Mouse (Mus musculus) B cell, adult 2 months (primary cell): ENCODE measurements at regions not wholly inside any gene's neighbourhood (a gene's known extent, or its start where the extent isn't known, plus 50 kb on each side); places are given as distances from the start of the nearest gene placed in this dataset.

Experiments
- DNase-seq, 2 experiments: peaks; one replicate each; pipeline ENCODE4 v3.0.0; 2022

GRCm38 (mm10) chr5:101596996-101597395 lies 67.8 kb downstream of the Nkx6-1 start:
- no peak for DNase-seq

- no peak for DNase-seq
Measured at GRCm38 (mm10) chr5:101591236-101591635, 73.6 kb downstream of the Nkx6-1 start.

GRCm38 (mm10) chr5:101590341-101591124 lies 74.3 kb downstream of the Nkx6-1 start:
- no peak for DNase-seq

GRCm38 (mm10) chr5:101572966-101573365 lies 91.8 kb downstream of the Nkx6-1 start:
- no peak for DNase-seq

GRCm38 (mm10) chr5:101565770-101566169 lies 99.0 kb downstream of the Nkx6-1 start:
- DNase-seq = no peak

GRCm38 (mm10) chr5:101560366-101560765 lies 104.4 kb downstream of the Nkx6-1 start:
- no peak for DNase-seq

GRCm38 (mm10) chr5:101558279-101558987 lies 106.4 kb downstream of the Nkx6-1 start:
- no peak for DNase-seq

GRCm38 (mm10) chr5:101557156-101557555 lies 107.6 kb downstream of the Nkx6-1 start:
- DNase-seq = no peak

GRCm38 (mm10) chr5:101543326-101543725 lies 121.5 kb downstream of the Nkx6-1 start:
- no peak for DNase-seq

- DNase-seq = no peak
Measured at GRCm38 (mm10) chr5:101539818-101540217, 125.0 kb downstream of the Nkx6-1 start.

- no peak for DNase-seq
Measured at GRCm38 (mm10) chr5:101539254-101539549, 125.6 kb downstream of the Nkx6-1 start.

- DNase-seq = no peak
Measured at GRCm38 (mm10) chr5:101538410-101539253, 126.2 kb downstream of the Nkx6-1 start.

- DNase-seq = no peak
Measured at GRCm38 (mm10) chr5:101537518-101538380, 127.0 kb downstream of the Nkx6-1 start.

GRCm38 (mm10) chr5:101535451-101535850 lies 129.3 kb downstream of the Nkx6-1 start:
- no peak for DNase-seq

GRCm38 (mm10) chr5:101525346-101525745 lies 139.4 kb downstream of the Nkx6-1 start:
- no peak for DNase-seq

- no peak for DNase-seq
Measured at GRCm38 (mm10) chr5:101524670-101525069, 140.1 kb downstream of the Nkx6-1 start.

- no peak for DNase-seq
Measured at GRCm38 (mm10) chr5:101523902-101524301, 140.9 kb downstream of the Nkx6-1 start.

- no peak for DNase-seq
Measured at GRCm38 (mm10) chr5:101523490-101523889, 141.3 kb downstream of the Nkx6-1 start.

- DNase-seq = no peak
Measured at GRCm38 (mm10) chr5:101520935-101521655, 143.7 kb downstream of the Nkx6-1 start.

GRCm38 (mm10) chr5:101518791-101519547 lies 145.8 kb downstream of the Nkx6-1 start:
- DNase-seq = no peak

GRCm38 (mm10) chr5:101497698-101498048 lies 167.1 kb downstream of the Nkx6-1 start:
- no peak for DNase-seq
